Mouse (Mus musculus) heart, adult 11 months (tissue): ENCODE measurements around the gene Pipox.

Experiments
- DNase-seq: peaks from one replicate; pipeline ENCODE4 v3.0.0; 2022

Pipox gene

DNA sequence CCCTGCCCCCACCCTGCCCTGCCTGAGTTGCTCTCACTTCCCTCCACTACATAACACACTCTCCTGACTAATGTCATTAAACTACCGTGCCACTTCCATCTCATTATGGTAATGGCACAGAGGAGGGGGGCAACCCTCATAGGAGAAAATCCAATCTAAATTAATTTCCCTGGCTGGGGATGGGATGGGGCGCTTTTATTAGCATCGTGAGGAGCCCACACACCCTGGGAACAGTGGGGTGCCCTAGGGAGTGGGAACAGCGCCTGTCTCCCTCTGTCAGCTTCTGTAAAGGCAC lies 50.0 kb downstream of the Pipox start:
- DNase-seq: no peak

DNA sequence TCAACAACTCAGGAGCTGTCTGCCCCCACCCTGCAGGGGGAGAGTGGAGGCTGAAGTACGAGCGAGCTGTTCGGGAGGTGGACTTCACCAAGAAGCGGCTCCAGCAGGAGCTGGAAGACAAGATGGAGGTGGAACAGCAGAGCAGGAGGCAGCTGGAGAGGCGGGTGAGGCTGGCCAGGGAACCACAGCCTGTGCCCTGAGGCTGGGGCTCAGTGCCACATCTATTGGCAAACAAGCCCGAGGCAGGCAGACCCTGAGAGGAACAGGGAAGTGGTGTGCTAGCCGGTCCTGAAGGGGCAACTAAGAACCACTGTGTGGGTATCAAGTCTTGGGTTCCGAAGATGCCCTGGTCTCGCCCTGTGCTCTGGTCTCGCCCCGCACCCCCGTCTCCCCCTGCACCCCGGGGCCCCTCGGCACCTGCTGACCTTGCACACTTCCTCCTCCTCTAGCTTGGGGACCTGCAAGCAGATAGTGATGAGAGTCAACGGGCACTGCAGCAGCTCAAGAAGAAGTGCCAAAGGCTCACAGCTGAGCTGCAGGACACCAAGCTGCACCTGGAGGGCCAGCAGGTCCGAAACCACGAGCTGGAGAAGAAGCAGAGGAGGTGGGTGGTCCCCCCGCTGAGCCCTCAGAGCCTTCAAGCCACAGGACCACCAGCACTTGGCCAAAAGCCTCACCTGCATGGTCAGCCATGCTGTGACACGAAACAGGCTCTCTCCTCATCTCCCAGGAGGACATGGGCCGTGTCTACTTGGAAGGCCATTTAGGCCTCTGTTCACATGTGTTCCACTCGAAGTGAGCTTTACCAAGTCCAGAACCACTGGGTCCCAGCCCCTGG lies 50.6 kb downstream of the Pipox start:
- DNase-seq: no peak

GRCm38 (mm10) chr11:77840523-77841245 lies 53.2 kb downstream of the Pipox start:
- no peak for DNase-seq

GRCm38 (mm10) chr11:77837856-77838255 lies 56.0 kb downstream of the Pipox start:
- DNase-seq: no peak

DNA sequence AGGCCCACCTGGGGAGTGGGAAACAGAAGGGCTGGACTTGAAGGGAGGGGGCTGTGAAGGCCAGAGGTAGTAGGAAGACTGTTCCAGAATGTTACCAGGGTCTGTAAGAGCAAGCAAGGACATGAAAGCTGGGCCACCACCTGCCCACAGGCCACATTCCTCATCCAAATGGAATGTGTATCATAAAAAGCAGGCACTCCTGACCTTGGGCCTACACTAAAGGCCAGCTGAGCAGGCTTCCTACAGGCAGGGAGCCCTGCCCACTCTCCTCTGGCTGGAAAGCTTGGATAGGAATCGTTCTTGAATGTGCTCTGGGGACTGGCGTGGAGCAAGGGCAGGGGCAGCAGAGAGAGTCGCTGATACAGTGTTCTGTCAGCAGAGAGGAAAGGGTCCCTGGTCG lies 57.1 kb downstream of the Pipox start:
- DNase-seq: no peak

- no peak for DNase-seq
These were observed 57.6 kb downstream of the Pipox start for GRCm38 (mm10) chr11:77836290-77836689.

DNA sequence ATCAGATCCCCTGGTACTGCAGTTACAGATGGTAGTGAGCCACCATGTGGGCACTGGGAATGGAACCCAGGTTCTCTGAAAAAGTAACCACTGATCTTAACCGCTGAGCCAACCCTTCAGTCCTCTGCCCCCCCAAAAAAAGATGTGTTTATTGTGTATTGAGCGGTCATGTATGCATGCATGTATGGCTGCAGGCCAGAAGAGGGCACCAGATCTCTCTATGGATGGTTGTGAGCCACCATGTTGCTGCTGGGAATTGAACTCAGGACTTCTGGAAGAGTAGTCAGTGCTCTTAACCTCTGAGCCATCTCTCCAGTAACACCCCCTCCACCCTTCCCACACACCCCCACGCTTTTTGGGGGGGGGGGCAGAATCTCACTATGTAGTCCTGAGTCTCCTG lies 58.8 kb downstream of the Pipox start:
- no peak for DNase-seq

DNA sequence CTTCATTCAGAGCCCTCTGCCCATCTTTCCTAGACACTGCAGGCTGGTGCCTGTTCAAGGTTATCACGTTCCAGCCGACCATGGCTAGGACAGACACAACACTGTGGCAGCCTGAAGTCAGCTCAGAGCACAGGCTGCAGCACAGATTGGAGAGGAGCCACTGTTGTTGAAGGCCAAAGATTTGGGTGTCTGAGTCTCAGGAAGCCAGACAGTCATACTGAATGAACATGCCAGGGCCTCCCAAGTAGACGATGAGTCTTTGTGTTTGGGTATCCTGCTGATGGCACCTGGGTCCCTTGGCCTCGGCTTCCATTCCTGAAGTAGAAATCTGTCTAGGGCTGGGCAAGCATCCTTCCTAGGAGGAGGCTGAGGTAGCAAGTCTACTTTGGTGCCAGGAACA lies 61.4 kb downstream of the Pipox start:
- DNase-seq: no peak

GRCm38 (mm10) chr11:77830875-77831274 lies 63.0 kb downstream of the Pipox start:
- no peak for DNase-seq
